Mouse (Mus musculus): ENCODE data around the gene Plxnd1. TPM values are rescaled to one million over a fixed set of nuclear protein-coding genes. Genes with fewer than 3 reads are reported as not detected.
A peak's percentile ranks its signal among the peaks of the same experiment; 100 is the strongest.

The Plxnd1 gene
- polyA plus RNA-seq, 1 experiment from 2014 or later = 14.7 TPM

DNA sequence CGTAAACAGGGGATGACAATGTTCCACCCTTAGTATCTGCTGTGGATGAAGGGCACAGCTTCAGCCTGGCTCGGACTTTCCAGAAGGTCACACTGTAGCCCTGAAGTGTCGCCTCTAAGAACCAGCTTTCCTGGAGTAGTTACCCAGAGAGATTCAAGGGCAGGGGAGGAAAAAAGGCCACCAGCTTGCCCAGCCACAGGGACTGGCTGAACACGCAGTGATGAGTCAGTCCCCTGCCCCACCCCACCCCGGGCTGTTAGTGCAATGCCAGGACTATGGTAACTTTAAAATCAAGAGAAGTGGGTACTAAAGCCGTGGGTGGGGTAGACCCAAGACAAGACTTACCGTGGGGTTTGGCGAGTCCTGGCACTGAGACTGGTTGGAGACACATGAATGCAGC lies 19.2 kb downstream of the Plxnd1 start:
- H3K4me1 ChIP-seq (replicated peaks; ENCODE audit: control insufficient read depth, insufficient read depth, low read length) = peaks cover 16% of the 10 kb centered on the region
- H3K36me3 ChIP-seq (replicated peaks; ENCODE audit: control insufficient read depth, insufficient read depth) = no peaks in the 10 kb centered on the region
- H3K9ac ChIP-seq = no peak overlapping the region
- no peak overlapping the region for H3K27ac ChIP-seq
- H3K27me3 ChIP-seq (ENCODE audit: control insufficient read depth, insufficient read depth, low read length) = no peaks in the 10 kb centered on the region
- H3K4me2 ChIP-seq (replicated peaks) = no peak overlapping the region
- H3K4me3 ChIP-seq (replicated peaks; ENCODE audit: low read length) = no peak overlapping the region
- no peak for ATAC-seq (ENCODE audit: low FRiP score)
- WGBS = 87% methylated on average over 8 of the region's 8 CpGs
- no peaks in the 10 kb centered on the region for H3K9me3 ChIP-seq (ENCODE audit: control insufficient read depth, low read length)
- no peak for DNase-seq (ENCODE audit: low spot score)

DNA sequence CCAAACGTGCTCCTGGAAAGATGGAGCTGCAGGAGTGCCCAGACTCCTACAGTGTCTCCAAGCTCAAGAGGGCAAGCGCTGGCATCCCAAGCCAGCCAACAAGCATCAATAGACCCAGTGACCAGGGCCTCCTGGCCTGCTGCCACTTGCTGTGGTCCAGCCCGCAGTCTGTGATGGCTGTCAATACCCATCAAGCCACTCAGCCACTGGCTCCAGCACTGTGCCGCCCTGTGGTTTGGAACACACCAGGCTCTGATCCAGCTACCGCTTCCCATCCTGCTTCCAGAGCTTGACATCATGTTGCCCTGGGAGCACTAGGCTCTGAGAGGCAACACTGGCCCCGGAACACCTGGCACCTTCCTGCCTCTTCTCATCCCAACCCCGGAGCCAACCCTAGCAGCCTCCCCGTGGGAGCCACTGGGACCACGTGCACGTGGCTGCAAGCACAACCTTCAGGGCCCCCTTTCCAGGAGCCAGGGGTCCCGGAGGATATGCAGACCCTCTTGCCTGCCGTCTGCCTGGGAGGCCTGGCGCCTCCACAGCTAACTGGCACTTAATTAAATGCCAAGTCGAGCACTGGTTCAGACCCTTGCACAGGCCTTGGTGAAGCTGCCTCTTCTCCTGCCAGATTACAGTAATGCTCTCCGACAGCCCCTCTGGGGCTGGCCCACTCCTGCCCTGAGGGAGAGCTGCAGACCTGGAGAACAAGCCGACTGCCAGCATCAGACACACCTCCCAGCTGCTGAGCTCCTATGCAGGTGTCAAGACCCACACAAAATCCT lies 20.7 kb downstream of the Plxnd1 start:
- ATAC-seq (ENCODE audit: low FRiP score) (no peak), DNase-seq (ENCODE audit: low spot score) (no peak)
- Histone ChIP-seq H3K36me3 (replicated peaks; ENCODE audit: control insufficient read depth, insufficient read depth) (no peaks in the 10 kb centered on the region), H3K4me2 (replicated peaks) (no peak overlapping the region), H3K9ac (no peak overlapping the region), H3K9me3 (ENCODE audit: control insufficient read depth, low read length) (no peaks in the 10 kb centered on the region), H3K4me1 (replicated peaks; ENCODE audit: control insufficient read depth, insufficient read depth, low read length) (peaks cover 16% of the 10 kb centered on the region), H3K4me3 (replicated peaks; ENCODE audit: low read length) (no peak overlapping the region), H3K27me3 (ENCODE audit: control insufficient read depth, insufficient read depth, low read length) (no peaks in the 10 kb centered on the region), H3K27ac (no peak overlapping the region)
- WGBS = 56% methylated on average over 16 of the region's 16 CpGs

DNA sequence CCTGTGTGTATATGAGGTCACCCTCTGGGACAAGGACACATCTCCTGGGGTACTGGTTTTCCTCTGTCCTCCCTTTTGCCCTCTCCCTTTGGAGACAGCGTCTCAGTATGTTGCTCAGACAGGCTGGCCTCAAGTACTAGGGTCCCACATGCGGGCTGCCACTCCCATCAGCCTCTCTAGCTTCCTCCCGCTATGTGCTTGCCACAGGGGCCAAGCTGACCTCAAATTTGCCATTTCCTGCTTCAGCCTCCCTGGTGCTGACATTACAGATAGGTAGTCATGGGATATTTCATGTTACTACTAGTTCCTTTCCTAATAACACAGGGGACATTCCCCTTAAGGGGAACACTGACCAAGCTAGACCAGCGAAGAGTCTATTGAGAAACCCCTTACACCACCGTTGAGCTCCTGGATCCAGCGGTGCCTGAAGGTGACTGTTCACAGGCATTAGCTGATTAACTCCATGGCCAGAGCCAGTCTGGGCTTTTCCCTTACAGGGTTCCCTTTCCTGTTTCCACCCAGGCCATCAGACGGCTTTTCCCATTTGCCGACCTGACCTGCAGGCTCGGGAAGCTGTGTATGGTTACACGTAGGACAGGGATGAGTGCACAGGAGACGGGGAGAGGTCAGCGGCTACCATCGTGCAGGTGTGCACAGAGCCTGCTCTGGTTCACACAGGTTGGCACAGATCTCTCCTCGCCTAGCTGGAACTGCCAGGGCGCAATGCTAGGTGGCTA lies 21.5 kb downstream of the Plxnd1 start:
- H3K9me3 ChIP-seq (ENCODE audit: control insufficient read depth, low read length) = no peaks in the 10 kb centered on the region
- H3K27ac ChIP-seq = no peak overlapping the region
- H3K36me3 ChIP-seq (replicated peaks; ENCODE audit: control insufficient read depth, insufficient read depth) = no peaks in the 10 kb centered on the region
- no peaks in the 10 kb centered on the region for H3K27me3 ChIP-seq (ENCODE audit: control insufficient read depth, insufficient read depth, low read length)
- no peak overlapping the region for H3K4me3 ChIP-seq (replicated peaks; ENCODE audit: low read length)
- DNase-seq (ENCODE audit: low spot score) (no peak), ATAC-seq (ENCODE audit: low FRiP score) (no peak)
- H3K4me1 ChIP-seq (replicated peaks; ENCODE audit: control insufficient read depth, insufficient read depth, low read length) = peaks cover 16% of the 10 kb centered on the region
- no peak overlapping the region for H3K9ac ChIP-seq
- H3K4me2 ChIP-seq (replicated peaks) = no peak overlapping the region
- WGBS = 89% methylated on average over 15 of the region's 15 CpGs

DNA sequence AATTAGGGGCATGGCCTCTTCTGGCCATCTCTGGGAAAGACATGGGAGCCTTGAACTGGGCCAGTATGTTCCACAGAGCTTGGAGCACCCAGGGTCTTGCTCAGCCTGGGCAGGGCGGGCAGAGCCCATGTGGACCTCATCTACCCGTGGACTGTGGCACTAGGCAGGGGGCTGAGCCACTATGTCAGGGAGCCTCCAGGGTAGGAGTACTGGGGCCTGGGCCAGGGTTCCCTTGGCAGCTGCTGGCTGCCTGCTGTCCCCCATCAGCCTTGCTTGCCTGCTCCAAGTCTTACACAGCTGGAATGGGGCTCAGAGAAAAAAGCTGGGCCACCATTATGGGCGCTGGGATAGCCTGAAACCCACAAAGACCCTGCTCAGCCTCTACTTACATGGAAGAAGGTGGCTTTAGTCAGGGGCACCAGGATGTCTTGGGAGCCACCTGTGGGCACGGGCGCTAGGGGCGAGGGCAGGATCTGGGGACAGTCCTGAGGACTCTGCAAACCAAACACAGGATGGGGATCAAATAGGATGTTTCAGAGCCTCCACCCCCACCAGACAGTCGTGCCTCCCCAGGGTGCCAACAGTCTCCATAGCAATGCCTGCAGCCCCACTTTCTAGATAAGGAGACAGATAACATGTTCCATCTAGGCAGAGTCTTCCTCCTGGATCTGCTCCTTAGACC lies 22.6 kb downstream of the Plxnd1 start:
- Histone ChIP-seq H3K9me3 (ENCODE audit: control insufficient read depth, low read length) (no peaks in the 10 kb centered on the region), H3K4me1 (replicated peaks; ENCODE audit: control insufficient read depth, insufficient read depth, low read length) (peaks cover 16% of the 10 kb centered on the region), H3K9ac (no peak overlapping the region), H3K4me3 (replicated peaks; ENCODE audit: low read length) (no peak overlapping the region), H3K36me3 (replicated peaks; ENCODE audit: control insufficient read depth, insufficient read depth) (no peaks in the 10 kb centered on the region), H3K27me3 (ENCODE audit: control insufficient read depth, insufficient read depth, low read length) (no peaks in the 10 kb centered on the region), H3K27ac (no peak overlapping the region), H3K4me2 (replicated peaks) (no peak overlapping the region)
- DNase-seq (ENCODE audit: low spot score) (no peak), ATAC-seq (ENCODE audit: low FRiP score) (no peak)
- 76% methylated on average over 7 of the region's 7 CpGs for WGBS

DNA sequence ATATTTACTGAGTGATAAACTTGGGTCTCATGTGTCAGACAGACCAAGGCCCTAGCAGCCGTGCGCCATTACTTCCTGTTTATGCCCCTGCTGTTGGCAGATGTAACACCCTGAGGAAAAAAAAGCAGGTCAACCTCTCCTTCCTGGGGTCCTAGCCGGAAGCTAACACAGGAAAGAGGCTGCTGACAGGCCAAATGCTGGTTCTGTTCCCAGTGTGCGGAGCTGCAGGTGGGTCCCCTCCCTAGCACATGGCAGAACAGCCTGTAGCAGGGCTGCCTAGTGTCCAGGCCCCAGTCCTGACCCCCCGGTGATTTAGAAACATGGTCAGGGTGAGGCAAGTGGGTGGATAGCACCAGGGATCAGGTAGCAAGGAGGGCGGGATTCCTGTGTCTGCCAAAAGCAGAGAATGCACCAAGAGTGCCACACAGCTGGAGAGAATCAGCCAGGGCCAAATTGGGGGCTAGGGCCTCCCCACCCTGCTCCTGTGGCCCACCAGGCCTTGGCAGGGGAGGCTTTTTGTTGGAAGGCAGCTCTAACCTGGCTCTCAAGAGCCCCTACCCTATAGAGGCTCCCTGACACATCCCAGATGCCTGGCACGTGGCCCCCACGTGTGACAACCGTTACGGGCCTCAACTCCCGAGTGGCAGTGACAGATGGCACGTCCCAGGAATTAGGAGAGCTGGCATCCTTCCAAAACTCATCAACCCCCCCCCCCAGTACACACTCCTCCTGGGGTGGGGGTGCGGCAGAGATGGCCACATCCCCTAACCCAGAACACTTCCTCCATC lies 23.3 kb downstream of the Plxnd1 start:
- no peak overlapping the region for H3K9ac ChIP-seq
- H3K36me3 ChIP-seq (replicated peaks; ENCODE audit: control insufficient read depth, insufficient read depth) = no peaks in the 10 kb centered on the region
- no peak overlapping the region for H3K4me2 ChIP-seq (replicated peaks)
- H3K27ac ChIP-seq = no peak overlapping the region
- ATAC-seq (ENCODE audit: low FRiP score) = peak; percentile 10; the same call in 1 of the 2 replicates
- no peak for DNase-seq (ENCODE audit: low spot score)
- H3K27me3 ChIP-seq (ENCODE audit: control insufficient read depth, insufficient read depth, low read length) = no peaks in the 10 kb centered on the region
- WGBS = 49% methylated on average over 13 of the region's 13 CpGs
- H3K4me1 ChIP-seq (replicated peaks; ENCODE audit: control insufficient read depth, insufficient read depth, low read length) = peaks cover 16% of the 10 kb centered on the region
- H3K4me3 ChIP-seq (replicated peaks; ENCODE audit: low read length) = no peak overlapping the region
- H3K9me3 ChIP-seq (ENCODE audit: control insufficient read depth, low read length) = no peaks in the 10 kb centered on the region

DNA sequence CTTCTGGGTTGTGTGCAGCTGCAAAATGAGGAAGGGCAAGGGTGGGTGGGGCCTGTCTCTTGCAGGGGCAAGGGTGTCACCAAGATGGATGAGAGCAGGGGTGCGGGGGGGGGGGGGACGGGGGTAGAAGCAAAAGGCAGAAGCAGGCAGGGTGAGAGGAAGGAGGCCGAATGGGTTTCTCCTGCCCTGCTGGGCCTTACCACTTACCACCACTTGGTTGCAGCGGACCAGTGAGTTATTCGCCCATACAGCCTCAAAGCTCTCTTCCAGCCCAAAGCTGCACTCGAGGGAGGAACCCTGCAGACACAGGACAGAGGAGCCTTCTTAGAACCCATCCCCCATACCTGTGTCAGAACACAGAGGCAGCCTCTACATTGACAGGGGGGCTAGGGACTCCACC lies 24.9 kb downstream of the Plxnd1 start:
- no peak overlapping the region for H3K27ac ChIP-seq
- no peak overlapping the region for H3K4me2 ChIP-seq (replicated peaks)
- H3K36me3 ChIP-seq (replicated peaks; ENCODE audit: control insufficient read depth, insufficient read depth) = no peaks in the 10 kb centered on the region
- 50% methylated on average over 5 of the region's 6 CpGs for WGBS
- DNase-seq (ENCODE audit: low spot score) (no peak), ATAC-seq (ENCODE audit: low FRiP score) (no peak)
- H3K4me3 ChIP-seq (replicated peaks; ENCODE audit: low read length) = no peak overlapping the region
- H3K27me3 ChIP-seq (ENCODE audit: control insufficient read depth, insufficient read depth, low read length) = no peaks in the 10 kb centered on the region
- H3K9ac ChIP-seq = no peak overlapping the region
- H3K4me1 ChIP-seq (replicated peaks; ENCODE audit: control insufficient read depth, insufficient read depth, low read length) = peaks cover 16% of the 10 kb centered on the region
- H3K9me3 ChIP-seq (ENCODE audit: control insufficient read depth, low read length) = no peaks in the 10 kb centered on the region

DNA sequence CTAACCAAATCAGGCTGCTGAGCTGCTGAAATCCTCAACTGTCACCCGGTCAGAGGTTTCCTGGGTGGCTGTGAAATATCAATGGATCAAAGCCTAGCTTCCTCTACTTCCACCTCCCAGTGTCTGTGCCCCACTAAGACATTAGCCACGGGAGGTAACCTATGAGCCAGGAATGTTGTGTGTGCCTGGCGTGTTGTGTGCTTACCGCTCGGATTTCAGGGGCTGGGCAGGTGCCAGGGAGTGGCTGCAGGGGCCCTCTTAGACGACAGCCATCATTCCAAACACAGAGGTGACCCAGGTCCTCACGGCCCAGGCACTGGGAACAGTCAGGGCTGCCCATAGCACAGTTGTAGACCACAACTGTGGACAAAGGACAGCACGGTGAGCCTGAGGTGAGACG lies 25.7 kb downstream of the Plxnd1 start:
- Histone ChIP-seq H3K4me3 (replicated peaks; ENCODE audit: low read length) (no peak overlapping the region), H3K4me1 (replicated peaks; ENCODE audit: control insufficient read depth, insufficient read depth, low read length) (peaks cover 13% of the 10 kb centered on the region), H3K27ac (no peak overlapping the region), H3K27me3 (ENCODE audit: control insufficient read depth, insufficient read depth, low read length) (no peaks in the 10 kb centered on the region), H3K9me3 (ENCODE audit: control insufficient read depth, low read length) (no peaks in the 10 kb centered on the region), H3K4me2 (replicated peaks) (no peak overlapping the region), H3K36me3 (replicated peaks; ENCODE audit: control insufficient read depth, insufficient read depth) (no peaks in the 10 kb centered on the region), H3K9ac (no peak overlapping the region)
- WGBS = 65% methylated on average over 9 of the region's 9 CpGs
- ATAC-seq (ENCODE audit: low FRiP score) (no peak), DNase-seq (ENCODE audit: low spot score) (no peak)

DNA sequence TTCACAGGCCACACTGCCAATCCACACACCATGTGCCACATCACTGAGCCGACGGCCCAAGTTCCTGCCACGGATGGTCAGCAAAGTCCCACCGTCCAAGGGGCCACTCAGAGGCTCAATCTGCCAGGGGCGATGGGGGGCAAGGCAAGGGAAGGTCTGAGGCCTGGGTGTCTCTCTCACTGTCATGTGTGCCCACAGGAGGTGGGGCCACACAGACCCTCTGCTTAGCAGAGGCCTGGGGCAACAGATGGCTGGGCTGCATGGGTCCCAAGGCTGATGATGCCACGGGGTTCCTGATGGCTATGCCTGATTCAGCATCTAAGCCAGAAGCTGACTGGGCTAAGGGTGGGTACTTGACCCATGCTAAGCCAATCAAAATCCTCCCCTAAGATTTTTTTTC lies 26.1 kb downstream of the Plxnd1 start:
- Histone ChIP-seq H3K9ac (no peak overlapping the region), H3K36me3 (replicated peaks; ENCODE audit: control insufficient read depth, insufficient read depth) (no peaks in the 10 kb centered on the region), H3K4me2 (replicated peaks) (no peak overlapping the region), H3K9me3 (ENCODE audit: control insufficient read depth, low read length) (no peaks in the 10 kb centered on the region), H3K27me3 (ENCODE audit: control insufficient read depth, insufficient read depth, low read length) (no peaks in the 10 kb centered on the region), H3K4me1 (replicated peaks; ENCODE audit: control insufficient read depth, insufficient read depth, low read length) (peaks cover 12% of the 10 kb centered on the region), H3K4me3 (replicated peaks; ENCODE audit: low read length) (no peak overlapping the region), H3K27ac (no peak overlapping the region)
- ATAC-seq (ENCODE audit: low FRiP score) (no peak), DNase-seq (ENCODE audit: low spot score) (no peak)
- WGBS = 66% methylated on average over 6 of the region's 6 CpGs

DNA sequence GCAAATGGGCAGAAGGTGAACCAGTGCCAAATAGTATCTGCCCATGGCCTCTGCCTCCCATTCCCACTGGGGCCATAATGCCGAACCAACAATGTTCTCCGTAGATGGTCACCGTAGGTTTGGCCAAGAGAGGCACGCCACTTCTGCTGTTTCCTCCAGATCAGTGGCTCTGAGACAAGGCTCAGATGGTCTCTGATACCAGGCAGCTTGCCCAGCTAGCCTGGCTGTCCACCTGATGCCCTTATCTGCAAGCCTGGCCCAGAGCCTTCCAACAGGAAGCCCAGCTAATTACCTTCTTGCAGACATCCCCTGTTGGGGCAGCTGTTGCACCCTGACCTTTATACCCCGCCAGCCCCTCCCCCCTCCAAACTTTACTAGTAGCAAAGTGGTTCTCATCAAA lies 26.7 kb downstream of the Plxnd1 start:
- no peak overlapping the region for H3K9ac ChIP-seq
- H3K36me3 ChIP-seq (replicated peaks; ENCODE audit: control insufficient read depth, insufficient read depth) = no peaks in the 10 kb centered on the region
- WGBS = 71% methylated on average over 5 of the region's 5 CpGs
- H3K4me3 ChIP-seq (replicated peaks; ENCODE audit: low read length) = no peak overlapping the region
- H3K4me2 ChIP-seq (replicated peaks) = no peak overlapping the region
- DNase-seq (ENCODE audit: low spot score) (no peak), ATAC-seq (ENCODE audit: low FRiP score) (no peak)
- no peaks in the 10 kb centered on the region for H3K9me3 ChIP-seq (ENCODE audit: control insufficient read depth, low read length)
- no peaks in the 10 kb centered on the region for H3K27me3 ChIP-seq (ENCODE audit: control insufficient read depth, insufficient read depth, low read length)
- H3K4me1 ChIP-seq (replicated peaks; ENCODE audit: control insufficient read depth, insufficient read depth, low read length) = peaks cover 12% of the 10 kb centered on the region
- H3K27ac ChIP-seq = no peak overlapping the region
